Mouse (Mus musculus): Measurements from ENCODE around the gene Chrm3.

Gene Chrm3

GRCm38 (mm10) chr13:9977699-9978098 lies 382.9 kb downstream of the Chrm3 start:
- no peak for DNase-seq

GRCm38 (mm10) chr13:9973742-9974321 lies 386.8 kb downstream of the Chrm3 start:
- DNase-seq, result no peak

- peak; percentile 30 for DNase-seq
Observed at GRCm38 (mm10) chr13:9971845-9972244, 388.8 kb downstream of the Chrm3 start.

- no peak for DNase-seq
Observed at GRCm38 (mm10) chr13:9952619-9953018, 408.0 kb downstream of the Chrm3 start.

- DNase-seq, result no peak
Observed at GRCm38 (mm10) chr13:9951376-9951775, 409.3 kb downstream of the Chrm3 start.

GRCm38 (mm10) chr13:9949091-9949490 lies 411.6 kb downstream of the Chrm3 start:
- DNase-seq, result no peak

GRCm38 (mm10) chr13:9940186-9940585 lies 420.5 kb downstream of the Chrm3 start:
- no peak for DNase-seq

GRCm38 (mm10) chr13:9938798-9939485 lies 421.7 kb downstream of the Chrm3 start:
- DNase-seq, result no peak

GRCm38 (mm10) chr13:9932714-9933113 lies 427.9 kb downstream of the Chrm3 start:
- no peak for DNase-seq

- no peak for DNase-seq
Observed at GRCm38 (mm10) chr13:9930606-9931005, 430.0 kb downstream of the Chrm3 start.

- no peak for DNase-seq
Observed at GRCm38 (mm10) chr13:9929978-9930377, 430.7 kb downstream of the Chrm3 start.

GRCm38 (mm10) chr13:9921150-9921549 lies 439.5 kb downstream of the Chrm3 start:
- DNase-seq, result no peak

- no peak for DNase-seq
Observed at GRCm38 (mm10) chr13:9912697-9913096, 447.9 kb downstream of the Chrm3 start.

GRCm38 (mm10) chr13:9908707-9909106 lies 451.9 kb downstream of the Chrm3 start:
- no peak for DNase-seq

GRCm38 (mm10) chr13:9907202-9907601 lies 453.4 kb downstream of the Chrm3 start:
- DNase-seq, result no peak

- DNase-seq, result no peak
Observed at GRCm38 (mm10) chr13:9904455-9904854, 456.2 kb downstream of the Chrm3 start.

- DNase-seq, result no peak
Observed at GRCm38 (mm10) chr13:9900653-9901385, 459.8 kb downstream of the Chrm3 start.

GRCm38 (mm10) chr13:9898664-9899369 lies 461.8 kb downstream of the Chrm3 start:
- no peak for DNase-seq

- DNase-seq, result no peak
Observed at GRCm38 (mm10) chr13:9897231-9897630, 463.4 kb downstream of the Chrm3 start.

- DNase-seq, result no peak
Observed at GRCm38 (mm10) chr13:9895045-9895625, 465.5 kb downstream of the Chrm3 start.

GRCm38 (mm10) chr13:9891088-9891487 lies 469.6 kb downstream of the Chrm3 start:
- DNase-seq, result no peak

GRCm38 (mm10) chr13:9890460-9890859 lies 470.2 kb downstream of the Chrm3 start:
- DNase-seq, result no peak

GRCm38 (mm10) chr13:9889954-9890353 lies 470.7 kb downstream of the Chrm3 start:
- DNase-seq, result no peak
